Mouse (Mus musculus): ENCODE results near the gene Cyp3a41b.
"Not testable (repeated sequence)": the region's sequence is repeated elsewhere in the genome, so short reads cannot be mapped to it uniquely, and the experiment has no call there.

The Cyp3a41b gene

DNA sequence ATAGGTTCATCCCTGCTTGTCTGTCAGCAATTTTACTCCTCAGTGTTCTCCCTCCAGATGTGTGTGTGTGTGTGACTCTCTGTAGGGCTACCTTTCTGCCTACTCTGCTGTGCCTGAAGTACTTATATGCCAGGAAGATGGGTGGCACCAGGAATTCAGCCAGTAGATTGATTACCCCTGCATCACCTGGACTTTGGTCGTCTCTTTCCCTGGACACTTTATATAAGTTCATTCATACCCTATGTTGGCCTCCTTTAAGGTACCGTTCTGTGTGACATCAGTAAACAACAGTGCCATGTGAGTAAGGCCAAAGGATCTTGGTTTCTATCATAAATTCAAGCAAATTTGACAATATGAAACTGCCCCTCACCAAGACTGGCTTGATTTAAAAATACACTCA lies at the start of gene Cyp3a41b:
Gene Cyp3a41b (minus strand): TSS at position 101 of the 400 bp plus-strand sequence.
- not testable (repeated sequence) for DNase-seq (ENCODE audit: low read depth, low spot score)

DNA sequence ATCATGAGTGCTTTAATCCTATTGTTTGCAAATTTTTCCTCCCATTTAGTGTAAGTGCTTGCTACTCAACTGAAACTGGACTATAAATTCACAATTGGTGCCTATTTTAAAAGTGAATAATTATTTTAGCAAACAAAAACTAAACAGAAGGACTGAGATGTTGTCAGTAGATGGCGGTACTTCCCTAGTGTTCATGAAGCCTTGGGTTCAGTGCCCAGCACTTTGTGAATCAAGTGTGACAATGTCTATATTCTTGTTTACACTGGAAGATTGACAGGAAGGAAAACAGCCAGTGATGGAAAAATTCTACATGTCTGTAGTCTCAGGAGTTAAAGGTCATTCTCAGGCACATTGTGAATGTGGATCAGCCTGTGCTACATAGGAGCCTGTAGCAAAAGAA lies 47.8 kb upstream of the Cyp3a41b start:
- DNase-seq (ENCODE audit: low read depth, low spot score) = not testable (repeated sequence)

DNA sequence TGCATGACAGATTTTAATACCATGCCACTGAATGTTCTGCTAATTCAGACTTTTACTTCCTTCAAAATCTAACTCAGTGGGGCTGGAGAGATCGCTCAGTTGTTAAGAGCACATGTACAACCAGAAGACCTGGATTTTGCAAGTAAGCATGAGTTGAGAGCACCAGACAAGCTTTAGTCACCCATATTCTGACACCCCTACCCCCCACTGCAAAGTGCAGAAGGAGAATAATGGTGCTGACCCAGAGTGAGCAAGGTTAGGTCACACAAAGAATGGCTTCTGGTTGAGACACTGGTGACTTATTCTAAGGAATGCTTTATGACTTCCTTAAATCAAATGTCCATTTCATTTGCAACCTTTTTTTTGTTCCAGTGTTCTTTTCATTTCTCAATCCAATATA lies 20.4 kb upstream of the Cyp3a41b start:
- DNase-seq (ENCODE audit: low read depth, low spot score) = not testable (repeated sequence)

DNA sequence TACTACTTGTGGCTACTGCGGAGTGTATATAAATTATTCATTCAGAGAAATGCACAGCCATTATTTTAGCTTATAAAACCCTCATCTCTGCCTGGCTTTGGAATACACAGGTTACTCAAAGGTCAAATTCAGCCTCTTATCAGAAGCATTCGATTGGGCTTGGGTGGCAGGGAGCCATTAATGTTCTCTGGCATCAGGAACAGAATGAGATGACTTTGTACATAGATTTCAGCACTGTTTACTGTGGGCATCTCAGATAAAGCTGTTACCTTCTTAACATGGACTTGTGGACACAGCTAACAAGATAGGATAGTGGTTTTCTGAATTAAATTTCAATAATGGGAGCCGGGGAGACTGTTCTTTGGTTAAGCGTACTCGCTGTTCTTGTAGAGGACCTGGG lies 13.3 kb upstream of the Cyp3a41b start:
- not testable (repeated sequence) for DNase-seq (ENCODE audit: low read depth, low spot score)

DNA sequence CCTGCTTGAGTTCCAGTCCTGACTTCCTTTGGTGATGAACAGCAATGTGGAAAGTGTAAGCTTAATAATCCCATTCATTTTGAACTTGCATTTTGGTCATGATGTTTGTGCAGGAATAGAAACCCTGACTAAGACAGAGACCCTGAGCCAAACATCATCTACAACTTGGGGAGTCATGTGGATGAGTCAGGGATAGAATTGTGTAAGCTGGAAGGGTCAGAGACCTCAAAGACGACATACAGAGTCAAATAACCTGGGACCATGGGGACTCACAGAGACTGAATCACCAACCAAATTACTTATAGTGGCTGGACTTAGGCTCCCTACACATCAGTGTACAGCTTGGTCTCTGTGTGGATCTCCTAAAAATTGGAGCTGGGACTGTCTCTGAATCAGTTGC lies 7.2 kb downstream of the Cyp3a41b start:
- not testable (repeated sequence) for DNase-seq (ENCODE audit: low read depth, low spot score)

DNA sequence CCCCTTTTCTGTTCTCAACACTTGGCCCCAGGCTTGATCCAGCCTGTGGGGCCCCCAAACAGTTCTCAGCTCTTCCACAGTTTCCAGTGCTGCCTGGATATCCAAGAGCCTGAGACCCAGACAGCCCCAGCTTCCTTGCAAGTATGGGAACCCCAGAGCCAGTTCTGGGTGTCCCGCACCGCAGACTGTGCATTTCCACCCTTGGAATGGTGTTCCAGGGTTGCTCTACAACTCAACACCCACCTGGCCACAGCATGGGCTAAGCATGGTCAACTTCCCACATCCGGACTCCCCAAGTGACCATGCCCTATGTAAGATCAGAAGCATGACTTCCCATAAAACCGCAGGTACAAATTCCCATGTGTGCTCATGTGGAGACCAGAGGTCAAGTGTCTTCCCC lies 8.9 kb downstream of the Cyp3a41b start:
- not testable (repeated sequence) for DNase-seq (ENCODE audit: low read depth, low spot score)

DNA sequence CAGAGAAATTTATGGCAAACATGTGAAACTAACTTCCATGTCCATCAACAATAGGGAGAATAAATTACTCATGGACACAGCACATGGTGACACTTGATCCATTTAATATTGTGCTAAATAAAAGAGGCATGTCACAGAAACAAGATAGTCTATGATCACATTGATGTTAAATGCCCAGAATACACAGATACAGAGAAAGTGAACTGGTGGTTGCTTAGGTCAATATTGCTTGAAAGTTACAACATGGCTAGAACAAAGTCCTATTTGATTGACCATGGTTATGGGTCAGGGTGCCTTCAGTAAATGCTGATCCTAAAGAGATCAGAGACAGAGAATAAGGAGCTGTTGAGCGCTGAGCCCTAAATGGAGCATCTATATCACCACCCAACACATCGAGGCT lies 12.6 kb downstream of the Cyp3a41b start:
- not testable (repeated sequence) for DNase-seq (ENCODE audit: low read depth, low spot score)

Measured in 3T3-L1 (cell line).